In the genomic region with DNA sequence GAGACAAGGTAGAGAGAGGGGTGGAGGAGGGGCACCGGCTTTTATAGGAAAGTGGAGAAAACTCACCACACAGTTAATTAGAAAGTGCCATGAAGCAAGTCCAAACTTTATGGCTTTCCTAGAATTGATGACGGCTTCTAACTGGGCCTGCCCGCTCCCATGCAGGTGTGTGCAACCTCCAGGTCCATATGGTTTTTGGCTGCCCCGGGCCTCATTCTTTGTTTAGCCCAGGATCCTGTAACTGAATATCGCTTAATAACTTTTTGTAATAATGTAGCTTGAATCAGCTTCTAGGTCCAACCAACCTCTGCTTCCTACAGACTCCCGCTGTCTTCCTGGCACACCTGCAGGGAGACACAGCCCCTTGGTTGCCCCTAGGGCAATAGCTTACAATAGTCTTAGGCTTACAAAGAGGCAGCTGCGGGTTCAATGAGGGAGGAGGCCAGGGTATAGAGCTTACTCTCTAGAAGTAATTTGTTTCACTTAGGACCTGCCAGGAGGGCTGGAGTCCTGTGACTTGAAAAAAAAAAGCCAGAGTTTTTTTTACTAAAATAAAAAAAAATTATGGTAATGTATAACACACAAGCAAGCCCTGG, we compare ENCODE assay signal across 29 mouse cellular contexts.
DNase-seq lines count a peak whose midpoint lies in the region; ATAC-seq and TF ChIP-seq lines count a peak whose summit lies in the region.
"Had no signal": no experiment of that assay in that cellular context is flagged by ENCODE, and none has a peak within 500 bp of the region (broad histone marks: within the 10 kb centered on the region; RNA-seq: fewer than 3 reads in every experiment).

No protein-coding gene starts in this region.

- peak overlapping the region; percentile 40 for H3K27ac ChIP-seq in forebrain, embryonic 10.5 days
- no peak overlapping the region for H3K27ac ChIP-seq in forebrain, embryonic 16.5 days (ENCODE audit: low read length)
- no peak overlapping the region for H3K27ac ChIP-seq in kidney, postnatal 0 days
- no peak overlapping the region for H3K27ac ChIP-seq in limb, embryonic 13.5 days
- H3K27ac ChIP-seq: embryonic facial prominence, embryonic 12.5 days; hindbrain, embryonic 14.5 days; limb, embryonic 15.5 days; liver, embryonic 13.5 days had no signal

- 0 out of 2 replicates have a peak, but pooled peaks cover 4% of the 10 kb centered on the region for H3K27me3 ChIP-seq in forebrain, embryonic 10.5 days (ENCODE audit: poor library complexity, severe bottlenecking)
- H3K27me3 ChIP-seq in forebrain, embryonic 16.5 days (replicated peaks; ENCODE audit: control insufficient read depth, insufficient read depth, low read length) = no peaks in the 10 kb centered on the region
- H3K27me3 ChIP-seq in kidney, postnatal 0 days (ENCODE audit: insufficient read depth, low read length) = no peaks in the 10 kb centered on the region
- H3K27me3 ChIP-seq in limb, embryonic 13.5 days = no peaks in the 10 kb centered on the region
- H3K27me3 ChIP-seq: embryonic facial prominence, embryonic 12.5 days; limb, embryonic 15.5 days; liver, embryonic 13.5 days had no signal

- H3K4me2 ChIP-seq in forebrain, embryonic 16.5 days (ENCODE audit: low read length) = no peak overlapping the region
- H3K4me2 ChIP-seq in kidney, postnatal 0 days (ENCODE audit: low read length) = no peak overlapping the region
- H3K4me2 ChIP-seq in limb, embryonic 13.5 days (replicated peaks) = no peak overlapping the region
- H3K4me2 ChIP-seq: embryonic facial prominence, embryonic 12.5 days; hindbrain, embryonic 14.5 days; limb, embryonic 15.5 days; liver, embryonic 13.5 days had no signal

- H3K36me3 ChIP-seq in forebrain, embryonic 10.5 days (replicated peaks) = no peaks in the 10 kb centered on the region
- no peaks in the 10 kb centered on the region for H3K36me3 ChIP-seq in forebrain, embryonic 16.5 days (ENCODE audit: control insufficient read depth, insufficient read depth)
- H3K36me3 ChIP-seq in kidney, postnatal 0 days (ENCODE audit: insufficient read depth, low read length) = no peaks in the 10 kb centered on the region
- no peaks in the 10 kb centered on the region for H3K36me3 ChIP-seq in limb, embryonic 13.5 days
- H3K36me3 ChIP-seq: embryonic facial prominence, embryonic 12.5 days; G1E; heart, embryonic 10.5 days; limb, embryonic 15.5 days; liver, embryonic 13.5 days had no signal

- H3K9ac ChIP-seq in forebrain, embryonic 16.5 days (replicated peaks; ENCODE audit: low read depth, low read length) = no peak overlapping the region
- no peak overlapping the region for H3K9ac ChIP-seq in kidney, postnatal 0 days (ENCODE audit: low read depth, low read length)
- no peak overlapping the region for H3K9ac ChIP-seq in limb, embryonic 13.5 days
- H3K9ac ChIP-seq: embryonic facial prominence, embryonic 12.5 days; forebrain, postnatal 0 days; hindbrain, embryonic 14.5 days; limb, embryonic 15.5 days; liver, embryonic 13.5 days had no signal

- 55% methylated on average over 7 of the region's 7 CpGs for WGBS in forebrain, embryonic 10.5 days
- 64% methylated on average over 7 of the region's 7 CpGs for WGBS in forebrain, embryonic 16.5 days
- 48% methylated on average over 7 of the region's 7 CpGs for WGBS in kidney, postnatal 0 days
- 16% methylated on average over 7 of the region's 7 CpGs for WGBS in limb, embryonic 13.5 days

- H3K9me3 ChIP-seq in forebrain, embryonic 10.5 days = 0 out of 2 replicates have a peak, but pooled peaks cover 6% of the 10 kb centered on the region
- no peaks in the 10 kb centered on the region for H3K9me3 ChIP-seq in forebrain, embryonic 16.5 days (ENCODE audit: control insufficient read depth, low read length)
- H3K9me3 ChIP-seq in kidney, postnatal 0 days (replicated peaks; ENCODE audit: low read length) = no peaks in the 10 kb centered on the region
- H3K9me3 ChIP-seq in limb, embryonic 13.5 days = no peaks in the 10 kb centered on the region
- H3K9me3 ChIP-seq: embryonic facial prominence, embryonic 12.5 days; heart, embryonic 10.5 days; limb, embryonic 15.5 days; liver, embryonic 13.5 days had no signal

- H3K4me3 ChIP-seq in forebrain, embryonic 10.5 days = no peak overlapping the region
- no peak overlapping the region for H3K4me3 ChIP-seq in forebrain, embryonic 16.5 days (replicated peaks; ENCODE audit: low read length)
- H3K4me3 ChIP-seq in kidney, postnatal 0 days (replicated peaks; ENCODE audit: low read depth, low read length) = no peak overlapping the region
- no peak overlapping the region for H3K4me3 ChIP-seq in limb, embryonic 13.5 days
- H3K4me3 ChIP-seq: embryonic facial prominence, embryonic 12.5 days; heart, embryonic 10.5 days; limb, embryonic 15.5 days; liver, embryonic 13.5 days; megakaryocyte, embryonic 14.5 days had no signal

- DNase-seq in forebrain, embryonic 10.5 days (ENCODE audit: extremely low spot score, low spot score) = no peak
- no peak for DNase-seq in kidney, postnatal 0 days (ENCODE audit: low spot score)
- DNase-seq in kidney, adult 8-10 months = no peak
- peak; percentile 64 for DNase-seq in ZHBTc4 (ENCODE audit: low read depth, low spot score)
- DNase-seq in right cerebral cortex, postnatal 4 days = no peak
- DNase-seq in c-Kit-positive CD71-positive TER-119-positive erythroid progenitor cells, embryonic 14.5 days (ENCODE audit: low spot score) = no peak
- DNase-seq: adrenal gland, postnatal 10 days; cerebellum, adult 11 months; cerebellum, adult 9-10 months; cerebellum, postnatal 36 days; forebrain, postnatal 0 days; gastrocnemius, postnatal 14 days; heart, postnatal 36 days; layer of hippocampus, postnatal 36 days; liver, embryonic 13.5 days; lung, adult 18-20 months; lung, postnatal 4 days; midbrain, embryonic 14.5 days; thymus, postnatal 14 days had no signal

- no peak for TF ChIP-seq CTCF in kidney, postnatal 0 days (IDR thresholded peaks at IDR 0.05; ENCODE audit: low read depth)

- no peak for ATAC-seq in forebrain, embryonic 16.5 days
- ATAC-seq in kidney, postnatal 0 days (replicated peaks; ENCODE audit: low FRiP score, low read depth) = 0 out of 2 replicates have a peak, but pooled peaks have one; percentile 27
- peak; percentile 75 for ATAC-seq in limb, embryonic 13.5 days (ENCODE audit: low FRiP score, low read depth)
- ATAC-seq: forebrain, postnatal 0 days; intestine, postnatal 0 days; lung, postnatal 0 days had no signal

- peaks cover 41% of the 10 kb centered on the region for H3K4me1 ChIP-seq in forebrain, embryonic 10.5 days
- H3K4me1 ChIP-seq in forebrain, embryonic 16.5 days (replicated peaks; ENCODE audit: control insufficient read depth, insufficient read depth, low read length) = 0 out of 2 replicates have a peak, but pooled peaks cover 5% of the 10 kb centered on the region
- H3K4me1 ChIP-seq in kidney, postnatal 0 days (replicated peaks; ENCODE audit: insufficient read depth, low read length) = peaks cover 10% of the 10 kb centered on the region; the same call in 1 of the 2 replicates
- peaks cover 54% of the 10 kb centered on the region for H3K4me1 ChIP-seq in limb, embryonic 13.5 days
- H3K4me1 ChIP-seq: liver, embryonic 13.5 days; megakaryocyte, embryonic 14.5 days had no signal
